Mouse (Mus musculus): ENCODE results near the gene Ptprg. TPM values are rescaled to one million over a fixed set of nuclear protein-coding genes. Genes with fewer than 3 reads are reported as not detected.
"Not testable (repeated sequence)": the region's sequence is repeated elsewhere in the genome, so short reads cannot be mapped to it uniquely, and the experiment has no call there.

The Ptprg gene
- total and polyA plus RNA-seq, 3 experiments: 25.1 to 57.1 (median 54.0) TPM

DNA sequence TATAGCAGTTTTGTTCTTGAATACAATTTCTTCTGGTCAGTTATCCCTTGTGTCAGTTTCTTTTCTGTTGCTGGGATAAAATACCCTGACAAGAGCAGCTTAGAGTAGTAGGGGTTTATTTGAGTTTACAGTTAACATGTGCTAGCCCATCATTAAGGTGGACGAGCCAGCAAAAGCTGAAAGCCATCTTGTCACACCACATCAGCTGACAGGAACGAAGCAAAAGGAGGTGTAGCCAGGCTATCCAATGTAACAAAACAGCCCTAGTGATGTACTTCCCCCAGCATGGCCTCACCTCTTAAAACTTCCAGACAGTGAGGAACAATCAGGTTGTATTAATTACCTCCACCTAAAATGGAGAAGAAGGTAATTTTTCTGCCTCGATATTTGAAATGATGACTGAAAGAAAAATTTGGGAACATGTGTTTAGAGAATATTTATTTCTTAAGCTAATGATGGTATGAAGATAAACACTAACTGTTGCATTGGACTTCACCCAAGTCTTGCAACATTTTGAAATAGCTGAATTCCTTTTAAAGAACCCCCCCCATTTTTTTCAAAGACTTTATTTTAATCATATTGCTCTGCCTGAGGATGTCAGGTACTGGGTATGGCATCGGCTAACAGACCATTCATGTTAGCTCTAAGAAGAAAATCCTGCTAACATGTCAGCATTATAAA is 249.2 kb downstream of the Ptprg start:
- Histone ChIP-seq H3K4me1 (ENCODE audit: control insufficient read depth, insufficient read depth, low read length) (peaks cover 5% of the 10 kb centered on the region), H3K9ac (ENCODE audit: low read depth, low read length) (no peak overlapping the region), H3K79me2 (replicated peaks; ENCODE audit: control insufficient read depth, insufficient read depth, low read length) (peaks cover 1% of the 10 kb centered on the region; the same call in 1 of the 2 replicates), H3K4me3 (no peak overlapping the region), H3K36me3 (ENCODE audit: control insufficient read depth, insufficient read depth, low read length) (no peaks in the 10 kb centered on the region; the same call in none of the 2 replicates), H3K27ac (no peak overlapping the region), H3K27me3 (ENCODE audit: control insufficient read depth, insufficient read depth, low read length) (no peaks in the 10 kb centered on the region)
- intact Hi-C loops (cut with DNase I): loop anchor here (2.0 to 5.0 kb wide), 2 partner anchors 26 to 40 kb away; no protein-coding TSS in a partner anchor
- TF ChIP-seq CTCF (IDR thresholded peaks at IDR 0.05) (no peak), POLR2A (IDR thresholded peaks at IDR 0.05; ENCODE audit: insufficient read depth, low read depth, low read length) (no peak), EP300 (IDR thresholded peaks at IDR 0.05; ENCODE audit: insufficient read depth, low read depth, low read length) (no peak)
- DNase-seq: no peak
- WGBS: 79% methylated on average over 4 of the region's 4 CpGs

DNA sequence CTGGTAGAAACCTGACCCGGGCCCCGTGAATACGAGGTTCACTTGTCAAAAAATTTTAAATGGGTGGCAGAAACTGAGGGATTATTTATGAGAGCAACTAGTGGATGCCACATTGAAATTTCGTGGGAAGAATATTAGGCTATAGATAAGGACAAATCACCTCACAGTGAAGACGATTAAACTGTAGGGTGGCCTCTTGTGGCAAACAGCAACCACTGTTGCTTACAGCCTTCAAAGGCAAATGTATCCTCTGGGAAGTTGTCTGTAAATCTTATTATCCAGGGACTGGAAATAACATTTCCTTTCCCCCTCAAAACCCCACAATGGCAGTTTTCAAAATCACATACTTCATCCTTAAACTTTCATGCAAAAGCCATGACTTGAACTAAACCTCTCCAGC is 253.3 kb downstream of the Ptprg start:
- H3K9ac ChIP-seq (ENCODE audit: low read depth, low read length): no peak overlapping the region
- intact Hi-C loops (cut with DNase I): no loop called here
- 44% methylated on average over 5 of the region's 5 CpGs for whole genome bisulfite sequencing

DNA sequence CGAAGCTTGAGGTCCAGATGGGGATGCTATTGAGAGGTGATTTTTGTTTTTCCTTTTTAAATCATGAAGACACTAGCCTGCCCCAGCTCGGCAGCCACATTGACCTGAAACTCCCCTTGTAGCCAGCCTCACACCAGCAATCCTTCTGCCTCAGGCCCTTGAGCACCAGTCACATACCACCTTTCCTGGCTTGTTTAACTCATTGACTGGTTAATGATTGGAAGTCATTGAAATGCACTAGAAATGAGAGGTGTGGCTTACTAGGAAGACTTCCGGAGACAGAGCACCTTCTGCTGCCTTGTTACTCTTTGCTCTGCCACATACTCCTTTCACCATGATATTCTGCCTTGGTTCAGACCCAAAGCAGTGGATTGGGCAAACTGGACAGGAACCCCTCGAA is 254.1 kb downstream of the Ptprg start:
- Histone ChIP-seq H3K79me2 (replicated peaks; ENCODE audit: control insufficient read depth, insufficient read depth, low read length) (peaks cover 3% of the 10 kb centered on the region), H3K27ac (peak overlapping the region; percentile 42), H3K9ac (ENCODE audit: low read depth, low read length) (no peak overlapping the region), H3K36me3 (ENCODE audit: control insufficient read depth, insufficient read depth, low read length) (peaks cover 15% of the 10 kb centered on the region), H3K4me1 (ENCODE audit: control insufficient read depth, insufficient read depth, low read length) (peaks cover 23% of the 10 kb centered on the region), H3K4me3 (no peak overlapping the region), H3K27me3 (ENCODE audit: control insufficient read depth, insufficient read depth, low read length) (no peaks in the 10 kb centered on the region)
- intact Hi-C loops (cut with DNase I): no loop called here
- TF ChIP-seq POLR2A (IDR thresholded peaks at IDR 0.05; ENCODE audit: insufficient read depth, low read depth, low read length): no peak
- no peak for TF ChIP-seq CTCF (IDR thresholded peaks at IDR 0.05)
- TF ChIP-seq EP300 (IDR thresholded peaks at IDR 0.05; ENCODE audit: insufficient read depth, low read depth, low read length): no peak
- DNase-seq: no peak
- 75% methylated on average over 4 of the region's 4 CpGs for WGBS

More for the DNA sequence above, 253.3 kb downstream of the Ptprg start:
- Histone ChIP-seq H3K27me3 (ENCODE audit: control insufficient read depth, insufficient read depth, low read length) (no peaks in the 10 kb centered on the region), H3K4me3 (no peak overlapping the region), H3K27ac (no peak overlapping the region; the same call in 1 of the 2 replicates), H3K4me1 (ENCODE audit: control insufficient read depth, insufficient read depth, low read length) (peaks cover 19% of the 10 kb centered on the region), H3K79me2 (replicated peaks; ENCODE audit: control insufficient read depth, insufficient read depth, low read length) (peaks cover 3% of the 10 kb centered on the region), H3K36me3 (ENCODE audit: control insufficient read depth, insufficient read depth, low read length) (peaks cover 10% of the 10 kb centered on the region)
- TF ChIP-seq CTCF (IDR thresholded peaks at IDR 0.05) (peak; percentile 73), EP300 (IDR thresholded peaks at IDR 0.05; ENCODE audit: insufficient read depth, low read depth, low read length) (no peak), POLR2A (IDR thresholded peaks at IDR 0.05; ENCODE audit: insufficient read depth, low read depth, low read length) (no peak)
- no peak for DNase-seq

DNA sequence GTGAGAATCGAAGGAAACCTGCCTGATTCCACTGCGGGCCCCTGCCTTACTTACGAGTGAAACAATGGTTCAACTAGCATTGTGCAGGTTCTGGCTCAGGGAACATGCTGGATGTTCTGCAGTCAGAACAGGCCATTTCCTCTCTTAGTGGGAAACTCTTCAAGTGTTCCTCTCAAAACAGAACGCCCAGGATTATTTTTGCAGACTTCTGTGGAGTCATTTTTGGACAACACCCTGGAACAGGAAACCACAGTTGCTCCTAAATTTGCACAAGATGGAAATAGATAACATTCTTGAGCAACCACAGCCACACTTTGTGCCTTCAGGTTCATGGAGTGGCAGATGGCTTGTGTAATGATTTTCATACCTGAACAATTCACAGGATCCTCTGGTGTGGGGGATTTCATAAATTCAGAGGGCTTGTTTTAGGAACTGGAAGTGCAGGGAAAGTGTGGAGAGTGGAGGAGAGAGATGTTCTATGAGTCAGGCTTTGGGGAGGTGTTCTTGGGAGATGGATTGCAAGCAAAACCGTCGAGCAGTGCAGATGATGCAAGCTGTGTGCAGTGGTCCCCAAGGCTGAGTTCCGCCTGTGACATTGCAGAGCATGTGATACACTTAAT is 257.9 kb downstream of the Ptprg start:
- no peak overlapping the region for H3K4me3 ChIP-seq
- peak overlapping the region; percentile 78 for H3K27ac ChIP-seq
- no peaks in the 10 kb centered on the region for H3K27me3 ChIP-seq (ENCODE audit: control insufficient read depth, insufficient read depth, low read length)
- H3K4me1 ChIP-seq (ENCODE audit: control insufficient read depth, insufficient read depth, low read length): peaks cover 31% of the 10 kb centered on the region
- TF ChIP-seq CTCF (IDR thresholded peaks at IDR 0.05): no peak
- peak; percentile 69 for TF ChIP-seq EP300 (IDR thresholded peaks at IDR 0.05; ENCODE audit: insufficient read depth, low read depth, low read length)
- TF ChIP-seq POLR2A (IDR thresholded peaks at IDR 0.05; ENCODE audit: insufficient read depth, low read depth, low read length): peak; percentile 42; the same call in 1 of the 2 replicates
- WGBS: 34% methylated on average over 7 of the region's 7 CpGs
- peak; percentile 60 to 74 for DNase-seq
- intact Hi-C loops (cut with DNase I): loop anchor here (1.0 to 5.0 kb wide), 6 partner anchors 55 to 326 kb away; no protein-coding TSS in a partner anchor
- H3K36me3 ChIP-seq (ENCODE audit: control insufficient read depth, insufficient read depth, low read length): peaks cover 20% of the 10 kb centered on the region
- H3K9ac ChIP-seq (ENCODE audit: low read depth, low read length): peak overlapping the region; percentile 50
- H3K79me2 ChIP-seq (replicated peaks; ENCODE audit: control insufficient read depth, insufficient read depth, low read length): peaks cover 5% of the 10 kb centered on the region; the same call in 1 of the 2 replicates

DNA sequence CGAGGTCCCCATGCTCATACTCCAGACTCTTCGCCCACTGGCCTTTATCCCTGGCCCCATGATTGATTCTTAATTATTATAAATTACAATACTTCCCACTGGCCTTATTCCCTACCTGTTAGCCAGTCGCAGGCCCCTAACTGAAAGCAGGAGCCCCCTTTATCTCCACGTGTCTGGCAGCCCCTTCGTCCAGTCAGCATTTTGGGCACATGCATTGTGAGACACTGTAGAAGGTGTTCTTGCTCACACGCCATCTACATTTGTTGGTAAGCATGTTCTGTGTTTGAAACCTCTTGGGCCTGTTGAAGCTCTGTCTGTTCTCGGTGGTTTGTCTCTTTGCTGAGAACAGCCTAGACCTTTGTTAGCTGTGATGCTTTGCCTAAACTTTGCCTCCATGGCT is 259.0 kb downstream of the Ptprg start:
- no peak for TF ChIP-seq POLR2A (IDR thresholded peaks at IDR 0.05; ENCODE audit: insufficient read depth, low read depth, low read length)
- no peak for TF ChIP-seq EP300 (IDR thresholded peaks at IDR 0.05; ENCODE audit: insufficient read depth, low read depth, low read length)
- TF ChIP-seq CTCF (IDR thresholded peaks at IDR 0.05): no peak
- Histone ChIP-seq H3K36me3 (ENCODE audit: control insufficient read depth, insufficient read depth, low read length) (peaks cover 24% of the 10 kb centered on the region), H3K4me3 (no peak overlapping the region), H3K4me1 (ENCODE audit: control insufficient read depth, insufficient read depth, low read length) (peaks cover 31% of the 10 kb centered on the region), H3K79me2 (replicated peaks; ENCODE audit: control insufficient read depth, insufficient read depth, low read length) (peaks cover 5% of the 10 kb centered on the region; the same call in 1 of the 2 replicates), H3K9ac (ENCODE audit: low read depth, low read length) (no peak overlapping the region), H3K27me3 (ENCODE audit: control insufficient read depth, insufficient read depth, low read length) (no peaks in the 10 kb centered on the region), H3K27ac (peak overlapping the region; percentile 78)
- WGBS: 95% methylated on average over 7 of the region's 7 CpGs
- intact Hi-C loops (cut with DNase I): loop anchor here (5.0 kb wide), 3 partner anchors 70 to 325 kb away; no protein-coding TSS in a partner anchor
- no peak for DNase-seq

DNA sequence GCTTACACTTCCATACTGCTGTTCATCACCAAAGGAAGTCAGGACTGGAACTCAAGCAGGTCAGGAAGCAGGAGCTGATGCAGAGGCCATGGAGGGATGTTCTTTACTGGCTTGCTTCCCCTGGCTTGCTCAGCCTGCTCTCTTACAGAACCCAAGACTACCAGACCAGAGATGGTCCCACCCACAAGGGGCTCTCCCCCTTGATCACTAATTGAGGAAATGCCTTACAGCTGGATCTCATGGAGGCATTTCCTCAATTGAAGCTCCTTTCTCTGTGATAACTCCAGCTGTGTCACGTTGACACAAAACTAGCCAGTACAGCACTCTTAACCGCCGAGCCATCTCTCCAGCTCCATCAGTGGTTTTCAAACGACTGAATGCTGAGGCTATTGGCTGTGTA is 261.5 kb downstream of the Ptprg start:
- H3K27me3 ChIP-seq (ENCODE audit: control insufficient read depth, insufficient read depth, low read length); H3K9ac ChIP-seq (ENCODE audit: low read depth, low read length); H3K79me2 ChIP-seq (replicated peaks; ENCODE audit: control insufficient read depth, insufficient read depth, low read length); DNase-seq; H3K27ac ChIP-seq; H3K4me3 ChIP-seq: not testable (repeated sequence)
- Histone ChIP-seq H3K4me1 (ENCODE audit: control insufficient read depth, insufficient read depth, low read length) (peaks cover 24% of the 10 kb centered on the region), H3K36me3 (ENCODE audit: control insufficient read depth, insufficient read depth, low read length) (peaks cover 28% of the 10 kb centered on the region)
- 42% methylated on average over 4 of the region's 4 CpGs for WGBS
- intact Hi-C loops (cut with DNase I): loop anchor here (5.0 kb wide), 4 partner anchors 67 to 322 kb away; no protein-coding TSS in a partner anchor
